Mouse (Mus musculus): Measurements from ENCODE around the gene Ankrd23.

DNA sequence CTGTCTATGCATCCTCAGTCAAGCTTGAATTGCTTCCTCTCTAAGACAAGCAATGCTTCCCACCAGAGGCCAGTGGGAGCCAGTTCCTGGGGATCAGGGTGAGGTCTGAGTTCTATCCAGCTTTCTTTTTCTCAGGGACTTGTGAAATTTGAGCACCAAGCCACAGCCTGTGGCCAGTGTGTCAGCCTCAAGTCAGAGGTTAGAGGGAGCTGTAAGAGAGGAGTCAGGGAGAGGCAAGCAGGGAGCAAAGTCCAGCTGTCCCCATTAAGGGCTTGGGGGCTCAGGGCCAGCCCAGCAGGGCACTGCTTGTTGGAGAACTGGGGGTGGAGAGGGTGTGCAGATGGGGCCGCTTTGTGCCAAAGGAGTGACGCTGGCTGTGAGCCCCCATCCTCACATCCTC lies 26.5 kb upstream of the Ankrd23 start:
- peak; percentile 74 for TF ChIP-seq MYOD1 (IDR thresholded peaks at IDR 0.05; ENCODE audit: control insufficient read depth, insufficient read length, low read depth)
- no peak for TF ChIP-seq CEBPB (IDR thresholded peaks at IDR 0.05; ENCODE audit: low read depth)
- no peak for TF ChIP-seq CTCF (IDR thresholded peaks at IDR 0.05; ENCODE audit: control insufficient read depth, insufficient read depth, insufficient read length)
